Mouse (Mus musculus) adrenal gland, postnatal 36 days (tissue): Measurements from ENCODE around the gene Tpsg1. TPM values are rescaled to one million over a fixed set of nuclear protein-coding genes. Genes with fewer than 3 reads are reported as not detected.

Experiments
- DNase-seq, 2 experiments: peaks; one replicate each; pipeline ENCODE4 v3.0.0; 2021; ENCODE audit warnings: mixed read lengths in 1 of 2
- long read RNA-seq, 2 experiments: library from polyadenylated mRNA; stranded (forward); transcript quantifications; one replicate each; pipeline ENCODE4 v2.0.0; 2021; ENCODE audit warnings: borderline sequencing depth in 2 of 2
- total RNA-seq, 2 experiments: library from RNA; stranded (reverse); gene quantifications; 2 replicates each; pipeline ENCODE4 v1.2.3; 2021

Gene Tpsg1
- not detected for total RNA-seq
- long read RNA-seq, experiment 1 = 0 reads
- long read RNA-seq, experiment 2 = 0 reads

GRCm38 (mm10) chr17:25368973-25369372, at the start of gene Tpsg1:
TSS of gene Tpsg1 (plus strand) at chr17:25369273.
- no peak for DNase-seq

DNA sequence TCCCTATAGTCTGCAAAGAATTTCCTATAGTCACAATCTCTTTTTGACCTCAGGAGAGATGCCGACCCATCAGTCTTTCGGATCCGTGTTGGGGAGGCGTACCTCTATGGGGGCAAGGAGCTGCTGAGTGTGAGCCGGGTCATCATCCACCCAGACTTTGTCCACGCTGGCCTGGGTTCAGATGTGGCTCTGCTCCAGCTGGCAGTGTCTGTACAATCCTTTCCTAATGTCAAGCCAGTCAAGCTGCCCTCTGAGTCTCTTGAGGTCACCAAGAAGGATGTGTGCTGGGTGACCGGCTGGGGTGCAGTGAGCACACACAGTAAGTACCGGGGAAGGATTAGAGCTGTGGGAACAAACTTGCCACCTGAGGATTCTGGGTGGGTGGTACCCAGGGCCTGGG, 48.3 kb upstream of the Tpsg1 start:
- DNase-seq = no peak

DNA sequence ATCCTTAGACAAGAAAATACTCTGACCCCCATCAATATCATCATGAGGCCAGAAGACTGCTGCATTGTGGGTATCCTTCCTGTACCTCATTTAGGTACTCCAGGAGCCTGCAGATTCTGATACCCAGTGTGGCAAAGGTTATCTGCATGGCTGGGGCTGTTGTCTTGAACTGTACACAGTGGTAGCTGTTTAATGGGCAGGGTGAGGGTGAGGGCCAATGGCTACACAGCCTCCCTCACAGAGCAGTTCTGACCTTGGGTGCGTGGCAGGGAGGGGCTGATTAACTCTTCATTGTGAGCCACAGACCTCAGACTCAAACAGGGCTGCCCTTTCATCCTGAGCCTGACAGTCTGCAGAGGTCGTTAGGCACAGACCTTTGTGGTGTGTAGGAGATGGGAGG, 46.1 kb upstream of the Tpsg1 start:
- no peak for DNase-seq

- DNase-seq = no peak
Measured at GRCm38 (mm10) chr17:25332321-25332720, 36.8 kb upstream of the Tpsg1 start.

- DNase-seq = peak; percentile 74 to 77
Measured at GRCm38 (mm10) chr17:25333943-25334342, 35.1 kb upstream of the Tpsg1 start.

DNA sequence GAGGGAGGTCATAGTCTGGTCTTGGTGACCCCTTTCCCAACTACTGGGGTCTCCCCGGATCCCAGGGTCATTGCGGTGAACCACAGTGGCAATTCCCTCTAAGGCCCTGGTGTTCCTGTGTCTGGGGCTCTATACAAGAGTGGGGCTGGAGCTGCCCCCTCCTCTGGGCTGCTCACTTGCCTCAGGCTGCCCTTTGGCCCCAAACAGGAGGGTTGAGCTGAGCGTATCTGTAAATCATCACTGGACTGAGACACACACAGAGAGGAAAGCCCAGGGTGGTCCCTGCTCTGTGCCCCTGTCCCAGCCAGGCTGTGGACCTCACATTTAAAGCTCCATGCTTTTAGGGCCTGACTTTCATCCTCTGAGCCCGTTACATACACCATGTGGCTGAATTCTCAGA, 30.9 kb upstream of the Tpsg1 start:
- DNase-seq = no peak

DNA sequence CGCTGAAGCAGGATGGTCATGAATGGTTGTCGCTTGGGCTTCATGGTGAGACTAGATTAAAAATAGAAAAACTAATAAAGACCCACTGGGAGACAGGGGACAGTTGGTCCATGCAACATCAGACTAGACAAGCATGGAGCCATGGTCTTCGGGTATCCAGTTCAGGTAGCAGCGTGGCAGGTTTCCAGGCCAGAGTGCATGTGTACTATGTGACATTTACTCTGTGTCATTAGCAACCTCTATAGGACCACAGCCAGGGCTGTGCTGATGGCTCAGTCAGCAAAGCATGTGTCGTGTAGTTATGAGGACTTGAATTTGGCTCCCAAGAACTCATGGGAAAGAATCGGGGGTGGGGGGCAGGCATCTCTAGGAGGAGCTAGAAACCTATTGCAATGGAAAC, 29.1 kb upstream of the Tpsg1 start:
- no peak for DNase-seq

GRCm38 (mm10) chr17:25341490-25341889, 27.6 kb upstream of the Tpsg1 start:
- no peak for DNase-seq

DNA sequence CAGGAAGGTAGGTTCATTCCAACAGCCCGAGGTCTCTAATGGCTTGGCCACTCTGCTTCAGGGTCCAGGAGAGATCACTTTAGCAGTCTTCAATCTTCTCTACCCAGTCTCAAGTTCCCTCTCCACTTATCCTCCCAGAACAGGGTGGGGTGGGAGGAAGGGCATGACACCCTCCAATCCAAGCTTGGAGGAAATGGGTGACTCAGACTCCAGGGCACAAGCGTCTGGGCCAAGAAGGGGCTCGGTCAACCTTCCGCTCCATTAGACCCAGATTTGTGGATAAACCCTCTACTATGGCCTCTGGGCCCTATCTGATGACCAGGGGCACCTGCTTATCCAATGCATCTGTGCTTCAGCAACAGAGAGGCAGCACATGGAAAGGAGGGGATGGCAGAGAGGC, 23.6 kb upstream of the Tpsg1 start, which contains the start of gene Tpsab1:
Gene Tpsab1 (minus strand): TSS at position 101 of the 400 bp plus-strand sequence.
- no peak for DNase-seq

DNA sequence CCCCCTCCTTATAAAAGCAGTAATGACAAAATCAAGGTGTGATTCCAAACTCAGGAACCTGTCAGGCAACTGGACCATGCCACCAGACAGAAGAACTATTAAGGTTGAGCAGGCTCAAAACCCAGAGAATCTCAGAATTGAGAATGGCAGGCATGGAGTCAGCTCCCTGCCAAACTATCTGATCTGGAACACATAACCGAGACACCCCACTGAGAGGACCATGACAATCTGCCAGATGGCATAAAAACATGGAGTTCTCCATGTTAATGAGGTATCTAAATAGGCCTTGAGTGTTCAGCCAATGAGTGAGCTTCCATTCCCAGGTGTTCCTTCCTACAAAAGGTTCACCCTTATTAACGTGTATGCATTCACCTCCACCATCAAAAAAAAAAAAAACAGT, 7.8 kb upstream of the Tpsg1 start:
- DNase-seq = no peak

- DNase-seq = peak; percentile 72 to 81
Measured at GRCm38 (mm10) chr17:25363726-25364125, 5.3 kb upstream of the Tpsg1 start.

- DNase-seq = no peak
Measured at GRCm38 (mm10) chr17:25366005-25366404, 3.1 kb upstream of the Tpsg1 start, which contains the start of gene Tpsb2. TSS of gene Tpsb2 (plus strand) at chr17:25366305.

DNA sequence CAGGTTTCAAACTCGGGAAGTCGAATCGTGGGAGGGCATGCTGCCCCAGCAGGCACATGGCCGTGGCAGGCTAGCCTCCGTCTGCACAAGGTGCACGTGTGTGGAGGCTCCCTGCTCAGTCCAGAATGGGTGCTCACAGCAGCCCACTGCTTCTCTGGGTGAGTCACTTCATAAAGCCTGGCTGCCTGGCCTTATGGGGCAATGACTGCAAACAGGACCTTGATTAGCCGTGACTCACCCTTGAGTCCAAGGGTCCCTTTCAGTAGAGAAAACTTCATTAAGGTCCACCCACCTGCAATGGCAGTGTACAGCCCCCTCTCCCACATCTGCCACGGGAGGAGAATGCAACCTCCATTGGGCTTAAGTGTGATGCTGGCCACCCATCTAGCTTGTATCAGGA, 3.4 kb downstream of the Tpsg1 start:
- peak; percentile 72 to 76 for DNase-seq

GRCm38 (mm10) chr17:25374011-25374410, 4.9 kb downstream of the Tpsg1 start:
- peak; percentile 57 to 62 for DNase-seq

- DNase-seq = peak; percentile 61 to 63
Measured at GRCm38 (mm10) chr17:25394526-25394925, 25.5 kb downstream of the Tpsg1 start.

DNA sequence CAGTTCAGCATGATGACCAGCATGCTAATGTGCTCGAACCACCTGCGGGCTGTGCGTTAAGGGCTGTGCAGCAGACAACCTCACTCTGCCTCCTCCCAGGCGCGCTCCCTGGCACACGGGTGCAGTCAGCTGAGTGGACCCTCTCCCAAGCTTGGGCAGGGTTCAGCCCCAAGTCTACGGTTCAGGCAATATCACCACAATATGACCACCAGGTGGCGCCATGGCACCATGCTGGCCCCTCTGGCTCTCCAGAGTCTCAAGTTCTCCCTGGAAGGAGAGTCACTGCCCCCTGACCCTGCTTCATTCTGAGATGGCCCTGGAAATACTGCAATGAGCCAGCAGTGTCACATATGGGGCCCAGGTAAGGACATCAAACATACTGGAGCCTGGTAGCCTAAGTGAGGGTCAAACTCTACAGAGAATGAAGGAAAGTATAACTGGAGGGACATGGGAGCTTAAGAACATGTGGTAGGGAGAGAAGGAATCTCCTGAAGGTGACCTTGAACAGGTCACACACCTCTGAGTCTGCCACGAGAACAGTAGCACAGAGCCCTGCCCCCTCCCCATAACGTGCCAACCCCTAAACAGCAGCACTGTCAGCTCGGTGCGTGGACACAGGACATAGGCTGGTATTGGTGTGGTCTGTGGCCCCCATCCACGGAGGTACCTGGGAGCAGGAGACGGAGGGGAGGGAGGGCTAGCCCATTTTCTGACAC, 28.9 kb downstream of the Tpsg1 start:
- peak; percentile 86 to 89 for DNase-seq

DNA sequence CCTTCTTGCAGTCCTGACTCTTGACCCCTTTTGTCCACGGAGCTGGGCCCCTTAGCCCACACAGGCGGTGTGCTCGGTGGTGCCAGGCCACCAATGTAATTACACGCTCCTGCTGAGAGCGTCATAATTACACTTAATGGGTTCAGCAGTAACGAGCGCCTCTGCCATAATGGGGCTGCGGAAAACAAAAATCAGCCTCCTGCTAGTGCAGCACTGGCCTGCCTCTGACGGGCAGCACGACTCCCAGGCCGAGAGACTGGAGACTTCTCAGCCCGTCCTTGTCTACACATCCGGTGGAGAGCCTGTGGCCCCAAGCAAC, 29.4 kb downstream of the Tpsg1 start:
- no peak for DNase-seq

DNA sequence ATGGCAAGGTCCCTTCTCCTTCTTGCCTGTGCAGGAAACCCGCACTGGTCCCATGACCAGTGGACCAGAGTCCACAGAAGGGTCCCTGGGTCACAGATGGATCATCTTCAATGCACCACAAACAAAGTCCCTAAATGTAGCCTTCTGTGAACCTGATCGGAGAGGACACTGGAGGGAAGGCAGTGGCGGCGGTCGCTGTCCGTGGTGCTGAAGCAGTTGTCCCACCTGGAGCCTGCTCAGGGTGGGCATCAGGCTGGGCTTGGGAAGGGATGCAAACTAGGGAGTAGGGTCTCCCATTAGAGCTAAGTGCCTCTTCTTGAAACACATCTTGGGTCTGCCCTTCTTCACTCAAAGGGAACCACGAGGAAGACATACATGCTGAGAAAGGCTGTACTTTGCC, 31.4 kb downstream of the Tpsg1 start:
- peak; percentile 60 to 74 for DNase-seq

GRCm38 (mm10) chr17:25401491-25401890, 32.4 kb downstream of the Tpsg1 start:
- DNase-seq = no peak

- DNase-seq = no peak
Measured at GRCm38 (mm10) chr17:25402224-25402623, 33.2 kb downstream of the Tpsg1 start.

GRCm38 (mm10) chr17:25404190-25404589, 35.1 kb downstream of the Tpsg1 start:
- DNase-seq = no peak

GRCm38 (mm10) chr17:25405224-25405895, 36.3 kb downstream of the Tpsg1 start:
- DNase-seq = peak; percentile 43 to 76

DNA sequence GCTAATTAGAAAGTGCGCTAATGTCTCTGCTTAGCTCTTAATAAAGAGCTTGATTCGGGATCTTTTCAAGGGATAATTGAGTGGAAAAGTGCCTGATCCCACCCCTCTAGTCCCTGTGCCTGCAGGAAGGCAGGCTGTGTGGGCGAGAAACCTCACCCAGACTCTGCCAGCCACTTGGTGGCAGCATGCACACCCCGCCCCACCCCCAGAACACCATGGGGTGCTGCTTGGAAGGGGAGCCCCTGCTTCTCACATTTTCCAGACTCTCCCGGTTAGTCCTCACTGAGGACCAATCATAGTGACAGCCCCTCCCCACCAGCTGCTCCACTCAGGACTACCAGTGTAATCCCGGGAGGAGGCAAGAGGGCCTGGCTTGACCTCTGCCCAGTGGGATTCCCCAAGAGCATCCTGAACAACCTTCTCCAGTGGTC, 37.0 kb downstream of the Tpsg1 start:
- DNase-seq = peak; percentile 55 to 76

DNA sequence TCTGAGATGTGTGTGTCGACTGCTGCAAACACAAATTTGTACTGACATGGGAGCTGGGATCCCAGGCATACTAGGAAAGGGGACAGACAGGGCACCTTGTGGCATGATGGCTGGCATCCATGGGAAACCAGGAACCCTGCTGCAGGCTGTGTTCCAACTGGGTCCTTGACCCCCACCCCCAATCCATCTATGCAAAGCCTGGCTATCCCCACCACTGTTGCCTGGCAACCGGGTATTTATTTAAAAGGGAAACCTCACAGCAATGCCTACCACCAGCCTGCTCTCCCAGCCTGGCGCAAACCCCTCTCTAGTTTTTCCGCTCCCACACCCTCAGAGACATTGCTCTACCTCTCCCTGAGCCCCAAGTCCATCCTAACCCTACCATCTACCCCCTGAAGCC, 38.3 kb downstream of the Tpsg1 start:
- DNase-seq = peak; percentile 60 to 71
